Mouse (Mus musculus): ENCODE measurements around the gene Apmap. TPM values are rescaled to one million over a fixed set of nuclear protein-coding genes. Genes with fewer than 3 reads are reported as not detected.

Gene Apmap
- polyA plus RNA-seq, 1 experiment from 2014 or later = 62.5 TPM

- ATAC-seq (replicated peaks; ENCODE audit: low FRiP score, low read depth) = peak; percentile 29
- no peak overlapping the region for H3K4me2 ChIP-seq (ENCODE audit: low read length)
- H3K27ac ChIP-seq = no peak overlapping the region
- H3K36me3 ChIP-seq (ENCODE audit: insufficient read depth, low read length) = no peaks in the 10 kb centered on the region
- WGBS = 17% methylated on average over 7 of the region's 7 CpGs
- no peak overlapping the region for H3K4me3 ChIP-seq (replicated peaks; ENCODE audit: low read depth, low read length)
- no peak for TF ChIP-seq CTCF (IDR thresholded peaks at IDR 0.05; ENCODE audit: low read depth)
- no peak for DNase-seq (ENCODE audit: low spot score)
- peaks cover 3% of the 10 kb centered on the region; the same call in 1 of the 2 replicates for H3K4me1 ChIP-seq (replicated peaks; ENCODE audit: insufficient read depth, low read length)
- H3K27me3 ChIP-seq (ENCODE audit: insufficient read depth, low read length) = no peaks in the 10 kb centered on the region
- H3K9ac ChIP-seq (ENCODE audit: low read depth, low read length) = no peak overlapping the region
- no peaks in the 10 kb centered on the region for H3K9me3 ChIP-seq (replicated peaks; ENCODE audit: low read length)
Observed at GRCm38 (mm10) chr2:150650511-150651074, 42.2 kb upstream of the Apmap start.

GRCm38 (mm10) chr2:150648300-150648895 lies 40.0 kb upstream of the Apmap start:
- no peaks in the 10 kb centered on the region for H3K9me3 ChIP-seq (replicated peaks; ENCODE audit: low read length)
- WGBS = 65% methylated on average over 13 of the region's 13 CpGs
- no peak for DNase-seq (ENCODE audit: low spot score)
- no peak overlapping the region for H3K4me3 ChIP-seq (replicated peaks; ENCODE audit: low read depth, low read length)
- H3K27ac ChIP-seq = no peak overlapping the region
- ATAC-seq (replicated peaks; ENCODE audit: low FRiP score, low read depth) = no peak
- H3K36me3 ChIP-seq (ENCODE audit: insufficient read depth, low read length) = no peaks in the 10 kb centered on the region
- H3K4me1 ChIP-seq (replicated peaks; ENCODE audit: insufficient read depth, low read length) = peaks cover 3% of the 10 kb centered on the region; the same call in 1 of the 2 replicates
- TF ChIP-seq CTCF (IDR thresholded peaks at IDR 0.05; ENCODE audit: low read depth) = no peak
- H3K9ac ChIP-seq (ENCODE audit: low read depth, low read length) = no peak overlapping the region
- no peak overlapping the region for H3K4me2 ChIP-seq (ENCODE audit: low read length)
- no peaks in the 10 kb centered on the region for H3K27me3 ChIP-seq (ENCODE audit: insufficient read depth, low read length)

- no peaks in the 10 kb centered on the region for H3K9me3 ChIP-seq (replicated peaks; ENCODE audit: low read length)
- H3K4me2 ChIP-seq (ENCODE audit: low read length) = no peak overlapping the region
- no peak overlapping the region for H3K4me3 ChIP-seq (replicated peaks; ENCODE audit: low read depth, low read length)
- no peaks in the 10 kb centered on the region for H3K27me3 ChIP-seq (ENCODE audit: insufficient read depth, low read length)
- no peak for DNase-seq (ENCODE audit: low spot score)
- H3K27ac ChIP-seq = no peak overlapping the region
- 67% methylated on average over 14 of the region's 14 CpGs for WGBS
- no peak for ATAC-seq (replicated peaks; ENCODE audit: low FRiP score, low read depth)
- H3K9ac ChIP-seq (ENCODE audit: low read depth, low read length) = no peak overlapping the region
- H3K36me3 ChIP-seq (ENCODE audit: insufficient read depth, low read length) = no peaks in the 10 kb centered on the region
- peaks cover 3% of the 10 kb centered on the region; the same call in 1 of the 2 replicates for H3K4me1 ChIP-seq (replicated peaks; ENCODE audit: insufficient read depth, low read length)
- no peak for TF ChIP-seq CTCF (IDR thresholded peaks at IDR 0.05; ENCODE audit: low read depth)
Observed at GRCm38 (mm10) chr2:150647681-150648299, 39.4 kb upstream of the Apmap start.

- Histone ChIP-seq H3K27me3 (ENCODE audit: insufficient read depth, low read length) (no peaks in the 10 kb centered on the region), H3K4me3 (replicated peaks; ENCODE audit: low read depth, low read length) (no peak overlapping the region), H3K27ac (no peak overlapping the region)
Observed at GRCm38 (mm10) chr2:150646411-150647121, 38.2 kb upstream of the Apmap start.

GRCm38 (mm10) chr2:150645225-150645624 lies 36.9 kb upstream of the Apmap start:
- no peak for TF ChIP-seq CTCF (IDR thresholded peaks at IDR 0.05; ENCODE audit: low read depth)
- Histone ChIP-seq H3K9ac (ENCODE audit: low read depth, low read length) (no peak overlapping the region), H3K27me3 (ENCODE audit: insufficient read depth, low read length) (no peaks in the 10 kb centered on the region), H3K27ac (no peak overlapping the region), H3K36me3 (ENCODE audit: insufficient read depth, low read length) (no peaks in the 10 kb centered on the region), H3K4me1 (replicated peaks; ENCODE audit: insufficient read depth, low read length) (no peaks in the 10 kb centered on the region), H3K9me3 (replicated peaks; ENCODE audit: low read length) (no peaks in the 10 kb centered on the region), H3K4me3 (replicated peaks; ENCODE audit: low read depth, low read length) (no peak overlapping the region), H3K4me2 (ENCODE audit: low read length) (no peak overlapping the region)
- ATAC-seq (replicated peaks; ENCODE audit: low FRiP score, low read depth) = no peak
- WGBS = 68% methylated on average over 4 of the region's 4 CpGs
- no peak for DNase-seq (ENCODE audit: low spot score)

More at GRCm38 (mm10) chr2:150646411-150647121, 38.2 kb upstream of the Apmap start:
- Histone ChIP-seq H3K9ac (ENCODE audit: low read depth, low read length) (no peak overlapping the region), H3K36me3 (ENCODE audit: insufficient read depth, low read length) (no peaks in the 10 kb centered on the region), H3K9me3 (replicated peaks; ENCODE audit: low read length) (no peaks in the 10 kb centered on the region), H3K4me1 (replicated peaks; ENCODE audit: insufficient read depth, low read length) (peaks cover 3% of the 10 kb centered on the region; the same call in 1 of the 2 replicates), H3K4me2 (ENCODE audit: low read length) (no peak overlapping the region)
- no peak for DNase-seq (ENCODE audit: low spot score)
- ATAC-seq (replicated peaks; ENCODE audit: low FRiP score, low read depth) = no peak
- no peak for TF ChIP-seq CTCF (IDR thresholded peaks at IDR 0.05; ENCODE audit: low read depth)
- 78% methylated on average over 8 of the region's 8 CpGs for WGBS

- Histone ChIP-seq H3K4me1 (replicated peaks; ENCODE audit: insufficient read depth, low read length) (no peaks in the 10 kb centered on the region), H3K27me3 (ENCODE audit: insufficient read depth, low read length) (no peaks in the 10 kb centered on the region), H3K4me3 (replicated peaks; ENCODE audit: low read depth, low read length) (no peak overlapping the region), H3K27ac (no peak overlapping the region), H3K9ac (ENCODE audit: low read depth, low read length) (no peak overlapping the region), H3K4me2 (ENCODE audit: low read length) (no peak overlapping the region), H3K36me3 (ENCODE audit: insufficient read depth, low read length) (no peaks in the 10 kb centered on the region), H3K9me3 (replicated peaks; ENCODE audit: low read length) (no peaks in the 10 kb centered on the region)
- TF ChIP-seq CTCF (IDR thresholded peaks at IDR 0.05; ENCODE audit: low read depth) = no peak
- DNase-seq (ENCODE audit: low spot score) (no peak), ATAC-seq (replicated peaks; ENCODE audit: low FRiP score, low read depth) (no peak; the same call in 1 of the 2 replicates)
- 81% methylated on average over 8 of the region's 8 CpGs for WGBS
Observed at GRCm38 (mm10) chr2:150643726-150644415, 35.5 kb upstream of the Apmap start.
